14 mouse cellular contexts compared by ENCODE assay signal in the genomic region with DNA sequence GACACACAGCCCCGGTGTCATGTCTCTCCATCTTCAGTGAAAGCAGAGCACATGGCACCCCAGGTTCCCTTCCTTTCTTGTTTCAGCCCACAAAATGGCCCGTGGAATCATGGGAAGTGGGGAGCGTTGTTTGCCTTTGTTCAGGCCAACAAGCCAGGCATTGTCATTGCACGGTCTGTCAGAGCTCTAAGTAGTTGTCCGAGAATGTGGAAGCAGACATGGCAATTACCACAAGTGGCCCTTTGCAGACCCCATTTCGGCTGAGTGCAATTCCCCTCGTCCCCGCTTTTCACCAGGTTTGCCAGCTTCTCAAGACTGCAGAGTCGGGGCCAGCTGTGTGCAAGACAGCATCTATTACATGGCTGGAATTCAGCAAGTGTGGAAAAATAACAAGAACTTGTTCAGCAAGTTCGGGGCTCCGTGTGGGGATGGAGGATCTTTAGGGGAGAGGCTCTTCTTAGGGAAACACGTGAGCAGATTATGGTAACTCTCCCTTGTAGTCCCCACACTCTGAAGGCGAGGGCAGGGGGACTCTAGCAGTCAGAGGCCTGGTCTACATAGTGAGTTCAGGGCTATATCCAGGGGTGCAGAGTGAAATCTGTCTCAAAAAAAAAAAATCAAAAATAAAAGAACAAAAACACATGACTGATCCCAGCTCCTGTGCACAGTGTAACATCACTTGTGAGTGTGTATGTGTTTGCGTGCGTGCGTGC. TPM values are rescaled to one million over a fixed set of nuclear protein-coding genes. Genes with fewer than 3 reads are reported as not detected.
A peak's percentile ranks its signal among the peaks of the same experiment; 100 is the strongest.
DNase-seq lines count a peak whose midpoint lies in the region; ATAC-seq and TF ChIP-seq lines count a peak whose summit lies in the region.
"Had no signal": no experiment of that assay in that cellular context is flagged by ENCODE, and none has a peak within 500 bp of the region (broad histone marks: within the 10 kb centered on the region; RNA-seq: fewer than 3 reads in every experiment).

No protein-coding gene starts in this region.

- TF ChIP-seq CTCF in brain, embryonic 14.5 days (IDR thresholded peaks at IDR 0.05; ENCODE audit: borderline replicate concordance, extremely low read depth, insufficient read depth, insufficient read length): no peak

- H3K4me3 ChIP-seq in hindbrain, embryonic 12.5 days: no peak overlapping the region
- no peak overlapping the region for H3K4me3 ChIP-seq in hindbrain, embryonic 16.5 days (ENCODE audit: low read length)
- H3K4me3 ChIP-seq in forebrain, embryonic 13.5 days: no peak overlapping the region
- H3K4me3 ChIP-seq in midbrain, embryonic 14.5 days (replicated peaks; ENCODE audit: low read depth, low read length): no peak overlapping the region
- H3K4me3 ChIP-seq: heart, adult 2 months had no signal

- peak; percentile 61 for ATAC-seq in hindbrain, embryonic 12.5 days (ENCODE audit: low FRiP score)
- no peak for ATAC-seq in hindbrain, embryonic 16.5 days
- ATAC-seq in forebrain, embryonic 13.5 days: peak; percentile 71; the same call in 1 of the 2 replicates
- ATAC-seq in midbrain, embryonic 14.5 days (ENCODE audit: low FRiP score, low TSS enrichment): no peak
- ATAC-seq: activated CD4-positive, CD25-positive, alpha-beta regulatory T cell, adult 4 months; liver, postnatal 0 days had no signal

- peaks cover 6% of the 10 kb centered on the region for H3K4me1 ChIP-seq in hindbrain, embryonic 12.5 days
- no peaks in the 10 kb centered on the region; the same call in 1 of the 2 replicates for H3K4me1 ChIP-seq in hindbrain, embryonic 16.5 days (ENCODE audit: control insufficient read depth, insufficient read depth, low read depth, low read length)
- H3K4me1 ChIP-seq in forebrain, embryonic 13.5 days: peaks cover 22% of the 10 kb centered on the region
- H3K4me1 ChIP-seq in midbrain, embryonic 14.5 days (ENCODE audit: control insufficient read depth, insufficient read depth, low read length): peaks cover 2% of the 10 kb centered on the region; the same call in 1 of the 2 replicates

- intact Hi-C loops in heart, postnatal 10 days (cut with DNase I): no loop called here

- peak overlapping the region; percentile 18; the same call in 1 of the 2 replicates for H3K27ac ChIP-seq in hindbrain, embryonic 12.5 days
- no peak overlapping the region for H3K27ac ChIP-seq in hindbrain, embryonic 16.5 days (ENCODE audit: low read depth, low read length)
- H3K27ac ChIP-seq in forebrain, embryonic 13.5 days: peak overlapping the region; percentile 48; the same call in 1 of the 2 replicates
- H3K27ac ChIP-seq in midbrain, embryonic 14.5 days (replicated peaks; ENCODE audit: low read depth, low read length): no peak overlapping the region
- H3K27ac ChIP-seq: heart, adult 2 months had no signal

- WGBS in hindbrain, embryonic 12.5 days: 38% methylated on average over 16 of the region's 16 CpGs
- 37% methylated on average over 16 of the region's 16 CpGs for WGBS in hindbrain, embryonic 16.5 days
- WGBS in forebrain, embryonic 13.5 days: 32% methylated on average over 16 of the region's 16 CpGs
- 31% methylated on average over 16 of the region's 16 CpGs for WGBS in midbrain, embryonic 14.5 days

- H3K9ac ChIP-seq in hindbrain, embryonic 12.5 days: no peak overlapping the region
- no peak overlapping the region for H3K9ac ChIP-seq in hindbrain, embryonic 16.5 days (ENCODE audit: low read depth, low read length)
- H3K9ac ChIP-seq in forebrain, embryonic 13.5 days: no peak overlapping the region
- no peak overlapping the region for H3K9ac ChIP-seq in midbrain, embryonic 14.5 days (replicated peaks; ENCODE audit: low read length)
- H3K9ac ChIP-seq: liver, postnatal 0 days had no signal

- no peaks in the 10 kb centered on the region for H3K36me3 ChIP-seq in hindbrain, embryonic 12.5 days
- no peaks in the 10 kb centered on the region for H3K36me3 ChIP-seq in hindbrain, embryonic 16.5 days (ENCODE audit: control insufficient read depth, insufficient read depth, low read length)
- H3K36me3 ChIP-seq in forebrain, embryonic 13.5 days (ENCODE audit: poor library complexity, severe bottlenecking): no peaks in the 10 kb centered on the region
- H3K36me3 ChIP-seq in midbrain, embryonic 14.5 days (ENCODE audit: control insufficient read depth, insufficient read depth, low read length): no peaks in the 10 kb centered on the region

- no peaks in the 10 kb centered on the region for H3K27me3 ChIP-seq in hindbrain, embryonic 12.5 days
- no peaks in the 10 kb centered on the region for H3K27me3 ChIP-seq in hindbrain, embryonic 16.5 days (replicated peaks; ENCODE audit: control insufficient read depth, insufficient read depth, low read length)
- no peaks in the 10 kb centered on the region for H3K27me3 ChIP-seq in forebrain, embryonic 13.5 days
- H3K27me3 ChIP-seq in midbrain, embryonic 14.5 days (ENCODE audit: control insufficient read depth, insufficient read depth, low read length): no peaks in the 10 kb centered on the region

- DNase-seq in brain, embryonic 14.5 days (ENCODE audit: low read depth): peak; percentile 82
- peak; percentile 46 for DNase-seq in midbrain, embryonic 14.5 days
- DNase-seq in spleen, postnatal 36 days (ENCODE audit: low spot score in 2 of 2): no peak
- DNase-seq in heart, postnatal 10 days: no peak
- no peak for DNase-seq in layer of hippocampus, adult 8-10 months (ENCODE audit: low spot score in 2 of 2)
- DNase-seq: cerebellum, postnatal 10 days; heart, adult 2 months; heart, postnatal 36 days; kidney, adult 9 months; liver, postnatal 0 days had no signal

- no peak for TF ChIP-seq POLR2A in brain, embryonic 14.5 days (IDR thresholded peaks at IDR 0.05; ENCODE audit: borderline replicate concordance, extremely low read depth, insufficient read depth, insufficient read length, poor library complexity, severe bottlenecking)

- peak overlapping the region; percentile 15; the same call in 1 of the 2 replicates for H3K4me2 ChIP-seq in hindbrain, embryonic 12.5 days (replicated peaks)
- H3K4me2 ChIP-seq in hindbrain, embryonic 16.5 days (ENCODE audit: low read length): no peak overlapping the region
- H3K4me2 ChIP-seq in forebrain, embryonic 13.5 days: peak overlapping the region; percentile 31
- 0 out of 2 replicates have a peak overlapping the region, but pooled peaks have one; percentile 11 for H3K4me2 ChIP-seq in midbrain, embryonic 14.5 days (ENCODE audit: low read length)

- H3K9me3 ChIP-seq in hindbrain, embryonic 12.5 days (replicated peaks): no peaks in the 10 kb centered on the region
- H3K9me3 ChIP-seq in hindbrain, embryonic 16.5 days (ENCODE audit: control insufficient read depth, low read length): no peaks in the 10 kb centered on the region
- H3K9me3 ChIP-seq in forebrain, embryonic 13.5 days (replicated peaks): no peaks in the 10 kb centered on the region
- no peaks in the 10 kb centered on the region for H3K9me3 ChIP-seq in midbrain, embryonic 14.5 days (ENCODE audit: control insufficient read depth, low read length)

RNA-seq across cellular contexts. Expression of a gene that starts 15.8 kb away (rescaled TPM):
- polyA plus RNA-seq in hindbrain, embryonic 12.5 days (2016; fragmentation: Nextera tagmentation; extraction: Ambion mirVana): 65.6 and 66.2 TPM in 2 replicates
- polyA plus RNA-seq in hindbrain, embryonic 16.5 days (2015; fragmentation: Nextera tagmentation; extraction: Ambion mirVana): 21.7 and 22.1 TPM in 2 replicates
- 358 and 424 TPM in 2 replicates for polyA plus RNA-seq in brain, embryonic 14.5 days (2012; rRNA removed)
- 49.9 and 50.0 TPM in 2 replicates for polyA plus RNA-seq in forebrain, embryonic 13.5 days (2015; fragmentation: Nextera tagmentation; extraction: Ambion mirVana)
- polyA plus RNA-seq in midbrain, embryonic 14.5 days (2014; fragmentation: Nextera tagmentation; extraction: Ambion mirVana): 48.9 and 56.7 TPM in 2 replicates
- 100 to 1,000 TPM; 187 to 216 TPM for total RNA-seq in heart, postnatal 10 days (2021)
- total RNA-seq in layer of hippocampus, adult 8-10 months (2022): 100 to 1,000 TPM; 127 to 159 (median 152) TPM

Comparison
In these comparisons a context has a peak if more than half of its experiments do, and no peak if none do; other contexts are left out.
1. ATAC-seq: peak in hindbrain, embryonic 12.5 days (single experiment) and forebrain, embryonic 13.5 days (single experiment); none in hindbrain, embryonic 16.5 days (single experiment) and midbrain, embryonic 14.5 days (single experiment).
2. H3K27ac ChIP-seq: peak in hindbrain, embryonic 12.5 days (single experiment) and forebrain, embryonic 13.5 days (single experiment); none in hindbrain, embryonic 16.5 days (single experiment) and midbrain, embryonic 14.5 days (single experiment).
3. DNase-seq: peak in brain, embryonic 14.5 days (single experiment) and midbrain, embryonic 14.5 days (single experiment); none in spleen, postnatal 36 days (0 of 2), heart, postnatal 10 days (0 of 2) and layer of hippocampus, adult 8-10 months (0 of 2).